Mouse (Mus musculus) embryonic fibroblast, embryonic 13.5 days (primary cell): ENCODE results near the gene Sh3bp1. TPM values are rescaled to one million over a fixed set of nuclear protein-coding genes. Genes with fewer than 3 reads are reported as not detected.

Source experiments
- H3K27ac ChIP-seq: 2 replicates; pipeline ENCODE4 v1.5.1; 2012; ENCODE audit warnings: low read length, control low read depth, inconsistent platforms; ENCODE audit not compliant: insufficient read depth
- H3K4me1 ChIP-seq: 2 replicates; pipeline ENCODE4 v1.6.1; 2011; ENCODE audit warnings: low read length; ENCODE audit not compliant: control insufficient read depth, insufficient read depth
- H3K4me3 ChIP-seq: 2 replicates; pipeline ENCODE4 v1.5.1; 2011; ENCODE audit warnings: mild to moderate bottlenecking, control low read depth, low read length; ENCODE audit not compliant: insufficient read depth
- CTCF ChIP-seq: IDR thresholded peaks from 2 replicates; pipeline ENCODE4 v1.5.1; 2011; ENCODE audit warnings: mild to moderate bottlenecking, control low read depth, low read length, moderate library complexity, borderline replicate concordance; ENCODE audit not compliant: insufficient read depth
- POLR2A ChIP-seq: IDR thresholded peaks from 2 replicates; pipeline ENCODE4 v1.6.1; 2011; ENCODE audit warnings: low read depth, mild to moderate bottlenecking, control low read depth, low read length, moderate library complexity
- polyA plus RNA-seq: library from polyadenylated mRNA; stranded (reverse); fragments of >200 nt; gene quantifications from 2 replicates; pipeline ENCODE4 v1.2.4, GENCODE M21; 2011; ENCODE audit warnings: low read depth; ENCODE audit not compliant: missing spikeins, insufficient read length

The Sh3bp1 gene
- polyA plus RNA-seq, 1 experiment, result 44.1 TPM

GRCm38 (mm10) chr15:78863852-78864253, 35.7 kb upstream of the Sh3bp1 start:
- Histone ChIP-seq H3K4me1 (peaks cover 6% of the 10 kb centered on the region), H3K4me3 (no peak overlapping the region), H3K27ac (no peak overlapping the region)
- TF ChIP-seq CTCF, result no peak
- TF ChIP-seq POLR2A, result no peak

GRCm38 (mm10) chr15:78868398-78868797, 31.2 kb upstream of the Sh3bp1 start:
- TF ChIP-seq CTCF, result no peak
- no peak for TF ChIP-seq POLR2A
- H3K4me1 ChIP-seq, result peaks cover 6% of the 10 kb centered on the region
- no peak overlapping the region for H3K4me3 ChIP-seq
- peak overlapping the region; percentile 65 for H3K27ac ChIP-seq

GRCm38 (mm10) chr15:78868826-78869233, 30.7 kb upstream of the Sh3bp1 start:
- TF ChIP-seq CTCF (no peak), POLR2A (no peak)
- peak overlapping the region; percentile 65 for H3K27ac ChIP-seq
- no peak overlapping the region for H3K4me3 ChIP-seq

GRCm38 (mm10) chr15:78869775-78870174, 29.8 kb upstream of the Sh3bp1 start:
- no peak overlapping the region for H3K4me3 ChIP-seq
- peaks cover 6% of the 10 kb centered on the region for H3K4me1 ChIP-seq
- no peak for TF ChIP-seq POLR2A
- no peak for TF ChIP-seq CTCF
- no peak overlapping the region for H3K27ac ChIP-seq

More at GRCm38 (mm10) chr15:78868826-78869233, 30.7 kb upstream of the Sh3bp1 start:
- H3K4me1 ChIP-seq, result peaks cover 6% of the 10 kb centered on the region

GRCm38 (mm10) chr15:78872021-78872608, 27.5 kb upstream of the Sh3bp1 start:
- TF ChIP-seq CTCF (no peak), POLR2A (no peak)
- Histone ChIP-seq H3K4me3 (no peak overlapping the region), H3K4me1 (peaks cover 6% of the 10 kb centered on the region), H3K27ac (no peak overlapping the region)

- Histone ChIP-seq H3K4me1 (no peaks in the 10 kb centered on the region), H3K4me3 (no peak overlapping the region), H3K27ac (no peak overlapping the region)
- no peak for TF ChIP-seq CTCF
- no peak for TF ChIP-seq POLR2A
Measured at GRCm38 (mm10) chr15:78873803-78874435, 25.6 kb upstream of the Sh3bp1 start.

- H3K4me3 ChIP-seq, result no peak overlapping the region
- no peaks in the 10 kb centered on the region for H3K4me1 ChIP-seq
- no peak overlapping the region for H3K27ac ChIP-seq
- TF ChIP-seq CTCF, result no peak
- no peak for TF ChIP-seq POLR2A
Measured at GRCm38 (mm10) chr15:78874989-78875388, 24.6 kb upstream of the Sh3bp1 start.

- H3K27ac ChIP-seq, result no peak overlapping the region
- no peak overlapping the region for H3K4me3 ChIP-seq
- TF ChIP-seq POLR2A (no peak), CTCF (no peak)
- H3K4me1 ChIP-seq, result no peaks in the 10 kb centered on the region
Measured at GRCm38 (mm10) chr15:78875537-78875936, 24.0 kb upstream of the Sh3bp1 start.

- Histone ChIP-seq H3K27ac (peak overlapping the region; percentile 94), H3K4me3 (peak overlapping the region; percentile 38), H3K4me1 (no peaks in the 10 kb centered on the region)
- TF ChIP-seq POLR2A, result peak; percentile 50
- TF ChIP-seq CTCF, result peak; percentile 34; the same call in 1 of the 2 replicates
Measured at GRCm38 (mm10) chr15:78876258-78876696, 23.3 kb upstream of the Sh3bp1 start.
